Mouse (Mus musculus): ENCODE data around the gene Tomm70a. TPM values are rescaled to one million over a fixed set of nuclear protein-coding genes. Genes with fewer than 3 reads are reported as not detected.

The Tomm70a gene
- 110 TPM for polyA plus RNA-seq (2014; fragmentation: Illumina TruSeq; extraction: RNeasy Lipid Tissue Mini Kit (QIAGEN cat#74804); ENCODE audit: low read depth, low replicate concordance)

GRCm38 (mm10) chr16:57120913-57121815, at the start of gene Tomm70a:
TSS of gene Tomm70a (plus strand) at chr16:57121703.

GRCm38 (mm10) chr16:57166611-57167513, 45.4 kb downstream of the Tomm70a start, which contains the start of gene Nit2:
TSS of gene Nit2 (minus strand) at chr16:57167341.

Other genes starting within 250 kb of the Tomm70a start
- gene Tmem45a, start 235.5 kb upstream of the Tomm70a start, polyA plus RNA-seq (2014; fragmentation: Illumina TruSeq; extraction: RNeasy Lipid Tissue Mini Kit (QIAGEN cat#74804); ENCODE audit: low read depth, low replicate concordance), result 13.3 TPM
- gene Lnp1, start 193.6 kb upstream of the Tomm70a start, polyA plus RNA-seq (2014; fragmentation: Illumina TruSeq; extraction: RNeasy Lipid Tissue Mini Kit (QIAGEN cat#74804); ENCODE audit: low read depth, low replicate concordance), result not detected
- gene Tmem45a2, start 50.3 kb upstream of the Tomm70a start, polyA plus RNA-seq (2014; fragmentation: Illumina TruSeq; extraction: RNeasy Lipid Tissue Mini Kit (QIAGEN cat#74804); ENCODE audit: low read depth, low replicate concordance), result not detected
- 45.5 TPM for gene Nit2, start 45.6 kb downstream of the Tomm70a start, polyA plus RNA-seq (2014; fragmentation: Illumina TruSeq; extraction: RNeasy Lipid Tissue Mini Kit (QIAGEN cat#74804); ENCODE audit: low read depth, low replicate concordance)
- gene Tbc1d23, start 109.8 kb downstream of the Tomm70a start, polyA plus RNA-seq (2014; fragmentation: Illumina TruSeq; extraction: RNeasy Lipid Tissue Mini Kit (QIAGEN cat#74804); ENCODE audit: low read depth, low replicate concordance), result 97.3 TPM
- gene Tmem30c, start 171.2 kb downstream of the Tomm70a start, polyA plus RNA-seq (2014; fragmentation: Illumina TruSeq; extraction: RNeasy Lipid Tissue Mini Kit (QIAGEN cat#74804); ENCODE audit: low read depth, low replicate concordance), result not detected
- gene Filip1l, start 231.4 kb downstream of the Tomm70a start, polyA plus RNA-seq (2014; fragmentation: Illumina TruSeq; extraction: RNeasy Lipid Tissue Mini Kit (QIAGEN cat#74804); ENCODE audit: low read depth, low replicate concordance), result 256 TPM